Mouse (Mus musculus): Measurements from ENCODE around the gene Stx8. TPM values are rescaled to one million over a fixed set of nuclear protein-coding genes. Genes with fewer than 3 reads are reported as not detected.

Stx8 gene
- polyA plus RNA-seq, 2 experiments, result 23.3 to 65.3 TPM

DNA sequence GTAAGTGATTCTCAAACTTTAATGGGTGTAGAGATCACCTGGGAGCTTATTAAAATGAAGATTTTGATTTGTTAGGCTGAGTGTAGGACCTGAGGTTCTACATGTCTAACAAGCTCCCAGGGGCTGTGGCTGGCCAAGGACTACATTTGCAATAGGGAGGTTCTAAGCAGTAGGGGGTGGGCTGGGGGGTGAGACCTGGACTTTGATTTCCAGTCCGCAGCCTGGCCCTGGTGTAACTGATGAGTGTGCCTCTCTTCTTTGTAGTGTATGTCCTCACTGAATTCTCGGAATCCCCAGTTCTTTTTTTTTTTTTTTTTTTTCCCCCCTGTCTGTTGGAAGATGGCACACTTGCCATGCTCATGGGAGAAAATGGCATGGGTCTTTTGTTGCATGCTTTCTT, 109.3 kb downstream of the Stx8 start:
- DNase-seq (ENCODE audit: low spot score) (no peak), ATAC-seq (ENCODE audit: low FRiP score, low read depth) (no peak)

GRCm38 (mm10) chr11:68079756-68080155, 113.8 kb downstream of the Stx8 start:
- no peak for TF ChIP-seq POLR2A (IDR thresholded peaks at IDR 0.05; ENCODE audit: borderline replicate concordance, extremely low read depth, insufficient read depth, insufficient read length)
- H3K4me3 ChIP-seq (replicated peaks; ENCODE audit: low read length), result no peak overlapping the region
- peaks cover 7% of the 10 kb centered on the region; the same call in 1 of the 2 replicates for H3K4me1 ChIP-seq (ENCODE audit: control insufficient read depth, insufficient read depth, low read length)
- ATAC-seq (ENCODE audit: low FRiP score, low read depth) (no peak), DNase-seq (ENCODE audit: low spot score) (no peak)
- no peaks in the 10 kb centered on the region for H3K27me3 ChIP-seq (ENCODE audit: control insufficient read depth, insufficient read depth, low read length)
- H3K9me3 ChIP-seq (ENCODE audit: control insufficient read depth, low read length), result no peaks in the 10 kb centered on the region
- H3K27ac ChIP-seq (replicated peaks; ENCODE audit: low read depth, low read length), result no peak overlapping the region
- H3K9ac ChIP-seq (ENCODE audit: low read depth, low read length, severe bottlenecking), result no peak overlapping the region
- H3K4me2 ChIP-seq (replicated peaks; ENCODE audit: low read depth, low read length, severe bottlenecking), result no peak overlapping the region
- 94% methylated on average over 2 of the region's 2 CpGs for WGBS
- no peaks in the 10 kb centered on the region for H3K36me3 ChIP-seq (ENCODE audit: control insufficient read depth, insufficient read depth, low read length)

More for the DNA sequence above, 109.3 kb downstream of the Stx8 start:
- Histone ChIP-seq H3K36me3 (ENCODE audit: control insufficient read depth, insufficient read depth, low read length) (no peaks in the 10 kb centered on the region), H3K9me3 (ENCODE audit: control insufficient read depth, low read length) (no peaks in the 10 kb centered on the region), H3K9ac (ENCODE audit: low read depth, low read length, severe bottlenecking) (no peak overlapping the region), H3K27ac (replicated peaks; ENCODE audit: low read depth, low read length) (no peak overlapping the region), H3K27me3 (ENCODE audit: control insufficient read depth, insufficient read depth, low read length) (no peaks in the 10 kb centered on the region), H3K4me2 (replicated peaks; ENCODE audit: low read depth, low read length, severe bottlenecking) (no peak overlapping the region), H3K4me1 (ENCODE audit: control insufficient read depth, insufficient read depth, low read length) (peaks cover 22% of the 10 kb centered on the region), H3K4me3 (replicated peaks; ENCODE audit: low read length) (no peak overlapping the region)
- no peak for TF ChIP-seq POLR2A (IDR thresholded peaks at IDR 0.05; ENCODE audit: borderline replicate concordance, extremely low read depth, insufficient read depth, insufficient read length)
- WGBS, result 66% methylated on average over 2 of the region's 2 CpGs

DNA sequence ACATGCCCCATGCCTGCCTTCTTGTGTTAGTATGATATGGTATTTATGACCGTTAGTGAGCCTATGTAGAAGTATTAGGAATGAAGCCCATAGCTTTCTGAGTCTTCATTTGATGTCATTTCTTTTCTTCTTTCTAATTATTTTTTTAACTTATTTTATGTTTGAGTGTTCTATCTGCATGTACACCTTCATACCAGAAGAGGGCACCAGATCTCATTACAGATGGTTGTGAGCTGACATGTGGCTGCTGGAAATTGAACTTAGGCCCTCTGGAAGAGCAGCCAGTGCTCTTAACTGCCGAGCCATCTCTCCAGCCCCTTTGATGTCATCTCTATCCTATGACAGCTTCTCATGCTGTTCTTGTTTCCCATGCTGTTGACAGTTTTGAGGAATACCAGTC, 115.0 kb downstream of the Stx8 start:
- no peaks in the 10 kb centered on the region for H3K9me3 ChIP-seq (ENCODE audit: control insufficient read depth, low read length)
- DNase-seq (ENCODE audit: low spot score), result no peak
- WGBS, result 90% methylated on average over 2 of the region's 2 CpGs
- no peaks in the 10 kb centered on the region for H3K27me3 ChIP-seq (ENCODE audit: control insufficient read depth, insufficient read depth, low read length)
- no peaks in the 10 kb centered on the region for H3K36me3 ChIP-seq (ENCODE audit: control insufficient read depth, insufficient read depth, low read length)
- H3K4me1 ChIP-seq (ENCODE audit: control insufficient read depth, insufficient read depth, low read length), result peaks cover 4% of the 10 kb centered on the region; the same call in 1 of the 2 replicates
- H3K4me3 ChIP-seq (replicated peaks; ENCODE audit: low read length), result no peak overlapping the region
- H3K4me2 ChIP-seq (replicated peaks; ENCODE audit: low read depth, low read length, severe bottlenecking), result no peak overlapping the region
- H3K27ac ChIP-seq (replicated peaks; ENCODE audit: low read depth, low read length), result no peak overlapping the region
- ATAC-seq (ENCODE audit: low FRiP score, low read depth), result no peak
- no peak for TF ChIP-seq POLR2A (IDR thresholded peaks at IDR 0.05; ENCODE audit: borderline replicate concordance, extremely low read depth, insufficient read depth, insufficient read length)
- H3K9ac ChIP-seq (ENCODE audit: low read depth, low read length, severe bottlenecking), result no peak overlapping the region

DNA sequence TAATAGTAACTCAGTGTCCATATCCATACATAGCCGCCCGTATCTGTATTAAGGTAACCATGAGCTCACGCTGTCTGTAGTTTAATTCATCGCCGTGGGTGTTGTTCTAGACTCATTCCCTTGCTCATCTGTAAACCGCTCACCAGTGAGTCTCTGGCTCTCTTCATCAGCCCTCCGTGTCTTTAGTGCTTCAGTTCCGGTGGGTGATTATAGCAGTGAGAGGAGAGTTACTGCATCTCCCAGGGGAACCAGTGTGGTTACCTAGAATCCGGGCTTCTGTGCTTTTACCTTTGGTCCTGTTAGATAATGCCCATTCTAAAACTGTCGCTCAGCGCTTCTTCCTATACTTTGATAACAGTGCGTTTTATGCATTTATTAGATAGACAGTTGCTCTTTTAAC, 116.8 kb downstream of the Stx8 start:
- Histone ChIP-seq H3K9ac (ENCODE audit: low read depth, low read length, severe bottlenecking) (no peak overlapping the region), H3K4me3 (replicated peaks; ENCODE audit: low read length) (no peak overlapping the region), H3K4me2 (replicated peaks; ENCODE audit: low read depth, low read length, severe bottlenecking) (no peak overlapping the region), H3K27me3 (ENCODE audit: control insufficient read depth, insufficient read depth, low read length) (no peaks in the 10 kb centered on the region), H3K4me1 (ENCODE audit: control insufficient read depth, insufficient read depth, low read length) (peaks cover 7% of the 10 kb centered on the region; the same call in 1 of the 2 replicates), H3K27ac (replicated peaks; ENCODE audit: low read depth, low read length) (no peak overlapping the region), H3K36me3 (ENCODE audit: control insufficient read depth, insufficient read depth, low read length) (no peaks in the 10 kb centered on the region), H3K9me3 (ENCODE audit: control insufficient read depth, low read length) (no peaks in the 10 kb centered on the region)
- no peak for DNase-seq (ENCODE audit: low spot score)
- TF ChIP-seq POLR2A (IDR thresholded peaks at IDR 0.05; ENCODE audit: borderline replicate concordance, extremely low read depth, insufficient read depth, insufficient read length), result no peak
- ATAC-seq (ENCODE audit: low FRiP score, low read depth), result no peak
- whole genome bisulfite sequencing, result 89% methylated on average over 12 of the region's 12 CpGs

DNA sequence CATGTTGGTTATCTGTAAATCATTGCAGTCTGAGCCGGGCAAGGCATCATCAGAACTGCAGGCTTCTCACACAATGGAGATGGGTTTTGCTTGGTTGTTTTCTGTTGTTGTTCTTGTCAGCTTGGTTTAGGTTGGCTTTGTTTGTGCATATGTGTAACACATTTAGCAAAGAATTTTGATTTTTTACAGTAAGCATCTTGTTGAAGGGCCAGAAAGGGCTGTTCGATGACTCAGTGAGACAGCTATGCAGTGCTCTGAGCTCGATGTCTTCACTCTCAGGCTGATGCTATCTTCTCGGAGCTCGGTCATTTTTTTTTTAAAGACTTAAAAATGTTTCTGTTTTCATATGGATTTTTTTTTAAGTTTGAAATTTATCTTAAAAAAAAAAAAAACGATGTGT, 117.6 kb downstream of the Stx8 start:
- no peaks in the 10 kb centered on the region for H3K36me3 ChIP-seq (ENCODE audit: control insufficient read depth, insufficient read depth, low read length)
- no peaks in the 10 kb centered on the region for H3K27me3 ChIP-seq (ENCODE audit: control insufficient read depth, insufficient read depth, low read length)
- WGBS, result 68% methylated on average over 6 of the region's 6 CpGs
- no peak overlapping the region for H3K4me3 ChIP-seq (replicated peaks; ENCODE audit: low read length)
- H3K9ac ChIP-seq (ENCODE audit: low read depth, low read length, severe bottlenecking), result no peak overlapping the region
- no peak for ATAC-seq (ENCODE audit: low FRiP score, low read depth)
- no peak for TF ChIP-seq POLR2A (IDR thresholded peaks at IDR 0.05; ENCODE audit: borderline replicate concordance, extremely low read depth, insufficient read depth, insufficient read length)
- no peak overlapping the region for H3K4me2 ChIP-seq (replicated peaks; ENCODE audit: low read depth, low read length, severe bottlenecking)
- H3K9me3 ChIP-seq (ENCODE audit: control insufficient read depth, low read length), result no peaks in the 10 kb centered on the region
- DNase-seq (ENCODE audit: low spot score), result no peak
- H3K27ac ChIP-seq (replicated peaks; ENCODE audit: low read depth, low read length), result no peak overlapping the region
- peaks cover 7% of the 10 kb centered on the region; the same call in 1 of the 2 replicates for H3K4me1 ChIP-seq (ENCODE audit: control insufficient read depth, insufficient read depth, low read length)

DNA sequence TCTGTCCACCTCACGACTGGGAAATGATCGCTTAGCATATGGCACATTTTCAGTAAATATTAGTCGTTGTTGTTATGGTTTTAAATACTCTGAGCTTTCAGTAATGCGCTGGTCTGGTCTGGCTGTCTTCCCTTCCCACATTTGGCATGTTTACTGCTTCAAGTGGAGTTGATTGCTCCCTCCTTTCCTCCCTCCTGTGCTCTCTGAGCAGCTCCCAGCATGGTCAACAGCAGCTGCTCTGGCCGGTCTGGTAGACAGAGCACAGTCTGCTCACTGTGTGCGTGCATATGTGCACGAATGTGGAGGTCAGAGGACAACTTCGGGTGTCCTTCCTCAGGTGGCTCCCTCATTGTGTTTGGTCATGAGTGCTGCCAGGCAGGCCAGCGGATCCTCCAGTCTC, 120.2 kb downstream of the Stx8 start:
- Histone ChIP-seq H3K36me3 (ENCODE audit: control insufficient read depth, insufficient read depth, low read length) (no peaks in the 10 kb centered on the region), H3K27me3 (ENCODE audit: control insufficient read depth, insufficient read depth, low read length) (no peaks in the 10 kb centered on the region), H3K4me2 (replicated peaks; ENCODE audit: low read depth, low read length, severe bottlenecking) (no peak overlapping the region), H3K9me3 (ENCODE audit: control insufficient read depth, low read length) (no peaks in the 10 kb centered on the region), H3K4me1 (ENCODE audit: control insufficient read depth, insufficient read depth, low read length) (peaks cover 12% of the 10 kb centered on the region), H3K4me3 (replicated peaks; ENCODE audit: low read length) (no peak overlapping the region), H3K27ac (replicated peaks; ENCODE audit: low read depth, low read length) (no peak overlapping the region), H3K9ac (ENCODE audit: low read depth, low read length, severe bottlenecking) (no peak overlapping the region)
- DNase-seq (ENCODE audit: low spot score) (no peak), ATAC-seq (ENCODE audit: low FRiP score, low read depth) (no peak)
- WGBS, result 56% methylated on average over 9 of the region's 9 CpGs
- TF ChIP-seq POLR2A (IDR thresholded peaks at IDR 0.05; ENCODE audit: borderline replicate concordance, extremely low read depth, insufficient read depth, insufficient read length), result no peak
